Mouse (Mus musculus) neural tube, embryonic 13.5 days (tissue): Measurements from ENCODE around the gene Rab24. TPM values are rescaled to one million over a fixed set of nuclear protein-coding genes. Genes with fewer than 3 reads are reported as not detected.

Experiments used
- ATAC-seq: fragments of 200-750 bp; cut with Nextera tagmentation; 2 replicates; pipeline ENCODE4 v1.8.0; 2017; ENCODE audit warnings: low read depth, mild to moderate bottlenecking, moderate TSS enrichment, moderate library complexity
- H3K27ac ChIP-seq: fragments of 300-500 bp; sonication (generic); replicated peaks from 2 replicates; pipeline ENCODE4 v1.5.1; 2015; ENCODE audit warnings: moderate library complexity, mild to moderate bottlenecking, inconsistent platforms
- H3K27me3 ChIP-seq: fragments of 300-500 bp; sonication (generic); 2 replicates; pipeline ENCODE4 v1.6.1; 2015; ENCODE audit warnings: mild to moderate bottlenecking, inconsistent platforms
- H3K36me3 ChIP-seq: fragments of 300-500 bp; sonication (generic); 2 replicates; pipeline ENCODE4 v1.6.1; 2015; ENCODE audit warnings: mild to moderate bottlenecking, inconsistent platforms
- H3K4me1 ChIP-seq: fragments of 300-500 bp; sonication (generic); replicated peaks from 2 replicates; pipeline ENCODE4 v1.6.1; 2015; ENCODE audit warnings: inconsistent platforms
- H3K4me2 ChIP-seq: fragments of 300-500 bp; sonication (generic); 2 replicates; pipeline ENCODE4 v1.6.1; 2015; ENCODE audit warnings: inconsistent platforms, mild to moderate bottlenecking, moderate library complexity
- H3K4me3 ChIP-seq: fragments of 300-500 bp; sonication (generic); 2 replicates; pipeline ENCODE4 v1.5.1; 2015; ENCODE audit warnings: mild to moderate bottlenecking, inconsistent platforms
- H3K9ac ChIP-seq: fragments of 300-500 bp; sonication (generic); 2 replicates; pipeline ENCODE4 v1.6.1; 2015; ENCODE audit warnings: moderate library complexity, mild to moderate bottlenecking, inconsistent platforms
- H3K9me3 ChIP-seq: fragments of 300-500 bp; sonication (generic); 2 replicates; pipeline ENCODE4 v1.6.1; 2016; ENCODE audit warnings: inconsistent platforms
- WGBS: fragments of 180-500 bp; shearing (Covaris S2); methylation state at CpG from one replicate; pipeline ENCODE4 v1.1.7; 2015; 5-methylcytosine and 5-hydroxymethylcytosine counted together
- polyA plus RNA-seq: library from polyadenylated mRNA; unstranded; fragments of >200 nt; fragmentation: Nextera tagmentation; extraction: Ambion mirVana; gene quantifications from 2 replicates; pipeline ENCODE4 v1.2.1, GENCODE M21; 2015

The Rab24 gene
- polyA plus RNA-seq, 1 experiment from 2014 or later = 97.9 TPM

DNA sequence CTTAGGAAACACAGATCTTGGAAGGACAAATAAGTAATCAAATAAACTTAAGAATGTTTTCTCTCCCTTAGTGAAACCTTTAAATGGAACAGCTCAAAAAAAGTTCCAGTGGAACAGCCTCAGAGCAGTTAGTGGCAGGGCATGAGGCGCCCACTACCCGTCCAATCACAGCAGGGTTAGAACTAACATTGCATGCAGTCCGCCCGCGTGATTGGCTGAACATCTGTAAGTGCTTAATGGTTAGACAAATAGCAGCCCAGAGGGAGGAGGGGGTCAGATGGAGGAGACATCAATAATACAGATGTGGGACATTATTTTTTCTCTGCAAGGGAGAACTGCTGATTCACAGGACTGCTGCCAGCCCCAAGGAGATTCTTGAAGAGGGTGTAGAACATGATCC, 44.5 kb downstream of the Rab24 start:
- Histone ChIP-seq H3K27ac (no peak overlapping the region), H3K36me3 (peaks cover 58% of the 10 kb centered on the region), H3K9ac (no peak overlapping the region), H3K9me3 (no peaks in the 10 kb centered on the region), H3K4me3 (no peak overlapping the region), H3K4me2 (no peak overlapping the region), H3K4me1 (no peaks in the 10 kb centered on the region), H3K27me3 (no peaks in the 10 kb centered on the region)
- WGBS = 81% methylated on average over 5 of the region's 5 CpGs
- no peak for ATAC-seq

Other genes starting within 250 kb of the Rab24 start
- gene Uimc1, start 221.6 kb downstream of the Rab24 start, polyA plus RNA-seq = 17.1 and 19.8 TPM in 2 replicates
- 23.5 and 25.3 TPM in 2 replicates for gene Zfp346, start 216.6 kb downstream of the Rab24 start, polyA plus RNA-seq
- not detected in 2 replicates for gene Gm17617, start 188.4 kb downstream of the Rab24 start, polyA plus RNA-seq
- gene Fgfr4, start 169.3 kb downstream of the Rab24 start, polyA plus RNA-seq = 1.1 and 1.9 TPM in 2 replicates
- gene Nsd1, start 112.2 kb downstream of the Rab24 start, polyA plus RNA-seq = 58.1 and 62.2 TPM in 2 replicates
- 288 and 299 TPM in 2 replicates for gene Prelid1, start 1.4 kb downstream of the Rab24 start, polyA plus RNA-seq
- 9.7 and 11.2 TPM in 2 replicates for gene Mxd3, start 7.9 kb upstream of the Rab24 start, polyA plus RNA-seq
- 56.6 and 59.4 TPM in 2 replicates for gene Lman2, start 40.8 kb upstream of the Rab24 start, polyA plus RNA-seq
- gene Rgs14, start 47.8 kb upstream of the Rab24 start, polyA plus RNA-seq = 0.13 and 0.87 TPM in 2 replicates
- gene Slc34a1, start 76.2 kb upstream of the Rab24 start, polyA plus RNA-seq = not detected in 2 replicates
- 0.83 TPM in 1 of 2 replicates, not detected in the other for gene Pfn3, start 93.3 kb upstream of the Rab24 start, polyA plus RNA-seq
- gene F12, start 104.8 kb upstream of the Rab24 start, polyA plus RNA-seq = 0.25 TPM in 1 of 2 replicates, not detected in the other
- gene Grk6, start 123.1 kb upstream of the Rab24 start, polyA plus RNA-seq = 35.7 and 38.5 TPM in 2 replicates
- gene Prr7, start 142.3 kb upstream of the Rab24 start, polyA plus RNA-seq = 2.5 and 3.1 TPM in 2 replicates
- 574 and 615 TPM in 2 replicates for gene Dbn1, start 166.2 kb upstream of the Rab24 start, polyA plus RNA-seq
- 155 and 167 TPM in 2 replicates for gene Pdlim7, start 191.7 kb upstream of the Rab24 start, polyA plus RNA-seq
- 4.2 and 4.6 TPM in 2 replicates for gene Dok3, start 207.3 kb upstream of the Rab24 start, polyA plus RNA-seq
- gene Ddx41, start 214.7 kb upstream of the Rab24 start, polyA plus RNA-seq = 51.6 and 54.4 TPM in 2 replicates
- 49.9 and 55.4 TPM in 2 replicates for gene Fam193b, start 249.2 kb upstream of the Rab24 start, polyA plus RNA-seq